Mouse (Mus musculus): ENCODE data around the gene Stmn1. TPM values are rescaled to one million over a fixed set of nuclear protein-coding genes. Genes with fewer than 3 reads are reported as not detected.
A peak's percentile ranks its signal among the peaks of the same experiment; 100 is the strongest.

Gene Stmn1
- polyA plus RNA-seq (2012; rRNA removed), result 13.8 and 17.1 TPM in 2 replicates

- H3K4me1 ChIP-seq (ENCODE audit: control insufficient read depth, insufficient read depth, insufficient read length), result peaks cover 6% of the 10 kb centered on the region; the same call in 1 of the 2 replicates
- H3K27me3 ChIP-seq (ENCODE audit: control insufficient read depth, insufficient read depth, low read length), result no peaks in the 10 kb centered on the region
- DNase-seq (ENCODE audit: low read depth in 1 of 2, low spot score in 2 of 2), result peak; percentile 77 to 95
- H3K36me3 ChIP-seq (ENCODE audit: control insufficient read depth, insufficient read depth, low read length), result no peaks in the 10 kb centered on the region; the same call in 1 of the 2 replicates
- H3K4me3 ChIP-seq (ENCODE audit: extremely low read depth, insufficient read depth, insufficient read length), result peak within 1 kb of the TSS; percentile 72
- TF ChIP-seq CTCF (IDR thresholded peaks at IDR 0.05; ENCODE audit: extremely low read depth, insufficient read depth, insufficient read length, insufficient replicate concordance) (no peak), POLR2A (IDR thresholded peaks at IDR 0.05; ENCODE audit: low read depth, low read length) (peak; percentile 94)
- peak within 1 kb of the TSS; percentile 10; the same call in 1 of the 2 replicates for H3K27ac ChIP-seq (ENCODE audit: insufficient read depth, low read length)
- under 1% methylated on average over 31 of the region's 31 CpGs for WGBS
Measured at GRCm38 (mm10) chr4:134468215-134468575, at the start of gene Stmn1. Gene Stmn1 (plus strand): TSS chr4:134468320.

- 88% methylated on average over 11 of the region's 11 CpGs for whole genome bisulfite sequencing
- no peaks in the 10 kb centered on the region for H3K4me1 ChIP-seq (ENCODE audit: control insufficient read depth, insufficient read depth, insufficient read length)
- TF ChIP-seq POLR2A (IDR thresholded peaks at IDR 0.05; ENCODE audit: low read depth, low read length), result no peak
- no peak for TF ChIP-seq CTCF (IDR thresholded peaks at IDR 0.05; ENCODE audit: extremely low read depth, insufficient read depth, insufficient read length, insufficient replicate concordance)
- no peak overlapping the region for H3K4me3 ChIP-seq (ENCODE audit: extremely low read depth, insufficient read depth, insufficient read length)
- no peak overlapping the region for H3K27ac ChIP-seq (ENCODE audit: insufficient read depth, low read length)
- no peak for DNase-seq (ENCODE audit: low read depth in 1 of 2, low spot score in 2 of 2)
- H3K27me3 ChIP-seq (ENCODE audit: control insufficient read depth, insufficient read depth, low read length), result no peaks in the 10 kb centered on the region
- H3K36me3 ChIP-seq (ENCODE audit: control insufficient read depth, insufficient read depth, low read length), result no peaks in the 10 kb centered on the region
Measured at GRCm38 (mm10) chr4:134421971-134422370, 46.1 kb upstream of the Stmn1 start.

GRCm38 (mm10) chr4:134423949-134424348 lies 44.2 kb upstream of the Stmn1 start:
- TF ChIP-seq CTCF (IDR thresholded peaks at IDR 0.05; ENCODE audit: extremely low read depth, insufficient read depth, insufficient read length, insufficient replicate concordance) (no peak), POLR2A (IDR thresholded peaks at IDR 0.05; ENCODE audit: low read depth, low read length) (no peak)
- DNase-seq (ENCODE audit: low read depth in 1 of 2, low spot score in 2 of 2), result no peak
- H3K27ac ChIP-seq (ENCODE audit: insufficient read depth, low read length), result no peak overlapping the region
- WGBS, result 89% methylated on average over 7 of the region's 7 CpGs
- no peaks in the 10 kb centered on the region for H3K36me3 ChIP-seq (ENCODE audit: control insufficient read depth, insufficient read depth, low read length)
- H3K4me1 ChIP-seq (ENCODE audit: control insufficient read depth, insufficient read depth, insufficient read length), result no peaks in the 10 kb centered on the region
- no peak overlapping the region for H3K4me3 ChIP-seq (ENCODE audit: extremely low read depth, insufficient read depth, insufficient read length)
- no peaks in the 10 kb centered on the region for H3K27me3 ChIP-seq (ENCODE audit: control insufficient read depth, insufficient read depth, low read length)

GRCm38 (mm10) chr4:134425088-134425487 lies 43.0 kb upstream of the Stmn1 start:
- no peak overlapping the region for H3K4me3 ChIP-seq (ENCODE audit: extremely low read depth, insufficient read depth, insufficient read length)
- no peaks in the 10 kb centered on the region for H3K27me3 ChIP-seq (ENCODE audit: control insufficient read depth, insufficient read depth, low read length)
- no peaks in the 10 kb centered on the region for H3K4me1 ChIP-seq (ENCODE audit: control insufficient read depth, insufficient read depth, insufficient read length)
- H3K27ac ChIP-seq (ENCODE audit: insufficient read depth, low read length), result no peak overlapping the region
- no peak for DNase-seq (ENCODE audit: low read depth in 1 of 2, low spot score in 2 of 2)
- no peak for TF ChIP-seq POLR2A (IDR thresholded peaks at IDR 0.05; ENCODE audit: low read depth, low read length)
- TF ChIP-seq CTCF (IDR thresholded peaks at IDR 0.05; ENCODE audit: extremely low read depth, insufficient read depth, insufficient read length, insufficient replicate concordance), result no peak
- H3K36me3 ChIP-seq (ENCODE audit: control insufficient read depth, insufficient read depth, low read length), result no peaks in the 10 kb centered on the region
- 86% methylated on average over 7 of the region's 7 CpGs for WGBS

- H3K27ac ChIP-seq (ENCODE audit: insufficient read depth, low read length), result no peak overlapping the region
- TF ChIP-seq CTCF (IDR thresholded peaks at IDR 0.05; ENCODE audit: extremely low read depth, insufficient read depth, insufficient read length, insufficient replicate concordance), result no peak
- TF ChIP-seq POLR2A (IDR thresholded peaks at IDR 0.05; ENCODE audit: low read depth, low read length), result no peak
- 69% methylated on average over 23 of the region's 23 CpGs for WGBS
- no peak for DNase-seq (ENCODE audit: low read depth in 1 of 2, low spot score in 2 of 2)
- no peak overlapping the region for H3K4me3 ChIP-seq (ENCODE audit: extremely low read depth, insufficient read depth, insufficient read length)
- H3K4me1 ChIP-seq (ENCODE audit: control insufficient read depth, insufficient read depth, insufficient read length), result no peaks in the 10 kb centered on the region
- H3K36me3 ChIP-seq (ENCODE audit: control insufficient read depth, insufficient read depth, low read length), result no peaks in the 10 kb centered on the region
- no peaks in the 10 kb centered on the region for H3K27me3 ChIP-seq (ENCODE audit: control insufficient read depth, insufficient read depth, low read length)
Measured at GRCm38 (mm10) chr4:134430381-134431004, 37.6 kb upstream of the Stmn1 start.

- 90% methylated on average over 15 of the region's 15 CpGs for WGBS
- Histone ChIP-seq H3K4me3 (ENCODE audit: extremely low read depth, insufficient read depth, insufficient read length) (no peak overlapping the region), H3K27me3 (ENCODE audit: control insufficient read depth, insufficient read depth, low read length) (no peaks in the 10 kb centered on the region)
Measured at GRCm38 (mm10) chr4:134432686-134433360, 35.3 kb upstream of the Stmn1 start.

GRCm38 (mm10) chr4:134436185-134436584 lies 31.9 kb upstream of the Stmn1 start:
- H3K4me1 ChIP-seq (ENCODE audit: control insufficient read depth, insufficient read depth, insufficient read length), result no peaks in the 10 kb centered on the region
- no peaks in the 10 kb centered on the region for H3K36me3 ChIP-seq (ENCODE audit: control insufficient read depth, insufficient read depth, low read length)
- no peak overlapping the region for H3K27ac ChIP-seq (ENCODE audit: insufficient read depth, low read length)
- WGBS, result 72% methylated on average over 7 of the region's 7 CpGs
- DNase-seq (ENCODE audit: low read depth in 1 of 2, low spot score in 2 of 2), result no peak
- TF ChIP-seq CTCF (IDR thresholded peaks at IDR 0.05; ENCODE audit: extremely low read depth, insufficient read depth, insufficient read length, insufficient replicate concordance), result no peak
- no peak for TF ChIP-seq POLR2A (IDR thresholded peaks at IDR 0.05; ENCODE audit: low read depth, low read length)
- no peak overlapping the region for H3K4me3 ChIP-seq (ENCODE audit: extremely low read depth, insufficient read depth, insufficient read length)
- no peaks in the 10 kb centered on the region for H3K27me3 ChIP-seq (ENCODE audit: control insufficient read depth, insufficient read depth, low read length)

More at GRCm38 (mm10) chr4:134432686-134433360, 35.3 kb upstream of the Stmn1 start:
- Histone ChIP-seq H3K36me3 (ENCODE audit: control insufficient read depth, insufficient read depth, low read length) (no peaks in the 10 kb centered on the region), H3K27ac (ENCODE audit: insufficient read depth, low read length) (no peak overlapping the region), H3K4me1 (ENCODE audit: control insufficient read depth, insufficient read depth, insufficient read length) (no peaks in the 10 kb centered on the region)
- no peak for TF ChIP-seq POLR2A (IDR thresholded peaks at IDR 0.05; ENCODE audit: low read depth, low read length)
- no peak for TF ChIP-seq CTCF (IDR thresholded peaks at IDR 0.05; ENCODE audit: extremely low read depth, insufficient read depth, insufficient read length, insufficient replicate concordance)
- DNase-seq (ENCODE audit: low read depth in 1 of 2, low spot score in 2 of 2), result no peak

All from spleen, adult 2 months (tissue).